Mouse (Mus musculus) thymus, postnatal 36 days (tissue): ENCODE measurements at regions not wholly inside any gene's neighbourhood (a gene's known extent, or its start where the extent isn't known, plus 50 kb on each side); places are given as distances from the start of the nearest gene placed in this dataset.

ENCODE experiments used
- DNase-seq, 2 experiments: peaks; one replicate each; pipeline ENCODE4 v3.0.0; 2022; ENCODE audit warnings: mixed read lengths in 2 of 2

DNA sequence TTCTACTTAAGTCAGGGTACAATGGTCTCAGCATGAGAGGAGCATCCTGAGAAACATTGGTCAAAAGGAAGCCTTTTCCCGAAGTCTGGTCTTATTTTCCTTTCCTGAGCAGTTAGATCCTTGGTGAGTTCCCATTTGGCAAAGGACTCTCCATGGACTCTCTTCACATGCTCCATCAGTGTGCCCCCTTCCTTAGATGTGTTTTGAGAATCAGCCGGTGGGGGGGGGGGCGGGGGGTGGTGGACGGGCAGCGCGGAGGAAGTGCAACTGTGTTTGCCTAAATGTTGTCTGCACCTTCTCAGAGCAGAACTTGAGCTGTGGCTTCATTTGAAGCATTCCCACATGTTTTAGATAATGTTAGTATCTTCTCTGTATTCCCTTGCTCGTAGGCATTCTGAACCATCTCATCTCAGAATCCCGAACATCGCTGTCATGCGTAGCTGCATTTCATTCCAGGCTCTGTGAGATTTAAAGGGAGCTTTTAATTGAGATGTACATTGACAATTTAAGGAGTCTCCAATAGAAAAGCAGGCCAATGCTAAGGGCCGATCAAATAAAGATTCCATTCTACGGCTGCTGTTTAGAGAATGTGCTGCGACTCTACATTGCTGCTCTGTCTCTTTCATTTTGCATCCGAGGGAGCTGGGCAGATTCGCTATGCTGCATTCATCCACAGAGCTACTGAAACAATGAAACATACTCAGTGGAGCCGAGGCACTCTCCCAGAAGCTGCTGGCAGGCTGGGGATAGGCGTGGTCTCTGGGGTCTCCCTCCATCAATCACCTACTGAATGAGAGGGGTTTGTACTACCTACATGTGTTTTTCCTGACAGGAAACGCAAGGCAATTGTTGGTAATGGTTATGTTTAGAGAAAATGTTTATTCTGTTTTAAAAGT is 92.9 kb downstream of the Pax1 start:
- no peak for DNase-seq
